Mouse (Mus musculus) hindbrain, embryonic 12.5 days (tissue): ENCODE results near the gene Myo1b. TPM values are rescaled to one million over a fixed set of nuclear protein-coding genes. Genes with fewer than 3 reads are reported as not detected.

ENCODE experiments used
- ATAC-seq: fragments of 200-750 bp; cut with Nextera tagmentation; 2 replicates; pipeline ENCODE4 v1.8.0; 2017; ENCODE audit warnings: moderate TSS enrichment; ENCODE audit not compliant: low FRiP score
- H3K27ac ChIP-seq: fragments of 300-500 bp; sonication (generic); 2 replicates; pipeline ENCODE4 v1.5.1; 2016; ENCODE audit warnings: mild to moderate bottlenecking
- H3K27me3 ChIP-seq: fragments of 300-500 bp; sonication (generic); 2 replicates; pipeline ENCODE4 v1.6.1; 2016; ENCODE audit warnings: mild to moderate bottlenecking
- H3K36me3 ChIP-seq: fragments of 300-500 bp; sonication (generic); 2 replicates; pipeline ENCODE4 v1.6.1; 2016; ENCODE audit warnings: mild to moderate bottlenecking
- H3K4me1 ChIP-seq: fragments of 300-500 bp; sonication (generic); 2 replicates; pipeline ENCODE4 v1.6.1; 2016
- H3K4me2 ChIP-seq: fragments of 300-500 bp; sonication (generic); replicated peaks from 2 replicates; pipeline ENCODE4 v1.6.1; 2016; ENCODE audit warnings: mild to moderate bottlenecking
- H3K4me3 ChIP-seq: fragments of 300-500 bp; sonication (generic); 2 replicates; pipeline ENCODE4 v1.5.1; 2016; ENCODE audit warnings: mild to moderate bottlenecking
- H3K9ac ChIP-seq: fragments of 300-500 bp; sonication (generic); 2 replicates; pipeline ENCODE4 v1.6.1; 2016; ENCODE audit warnings: mild to moderate bottlenecking, moderate library complexity
- H3K9me3 ChIP-seq: fragments of 300-500 bp; sonication (generic); replicated peaks from 2 replicates; pipeline ENCODE4 v1.6.1; 2016; ENCODE audit warnings: mild to moderate bottlenecking
- WGBS: fragments of 180-500 bp; shearing (Covaris S2); methylation state at CpG from one replicate; pipeline ENCODE4 v1.1.7; 2016; 5-methylcytosine and 5-hydroxymethylcytosine counted together
- polyA plus RNA-seq: library from polyadenylated mRNA; unstranded; fragments of >200 nt; fragmentation: Nextera tagmentation; extraction: Ambion mirVana; gene quantifications from 2 replicates; pipeline ENCODE4 v1.2.1, GENCODE M21; 2016

Gene Myo1b
- polyA plus RNA-seq, 1 experiment from 2014 or later, result 110 TPM

GRCm38 (mm10) chr1:51860837-51861236 lies 55.0 kb downstream of the Myo1b start:
- H3K27ac ChIP-seq, result no peak overlapping the region
- H3K4me3 ChIP-seq, result no peak overlapping the region
- H3K9ac ChIP-seq, result no peak overlapping the region
- WGBS, result 96% methylated on average over 10 of the region's 10 CpGs
- no peak overlapping the region for H3K4me2 ChIP-seq
- ATAC-seq, result no peak
- H3K4me1 ChIP-seq, result no peaks in the 10 kb centered on the region
- peaks cover 8% of the 10 kb centered on the region; the same call in 1 of the 2 replicates for H3K36me3 ChIP-seq
- H3K9me3 ChIP-seq, result no peaks in the 10 kb centered on the region
- H3K27me3 ChIP-seq, result no peaks in the 10 kb centered on the region

GRCm38 (mm10) chr1:51856946-51857345 lies 58.9 kb downstream of the Myo1b start:
- H3K27me3 ChIP-seq, result no peaks in the 10 kb centered on the region
- H3K27ac ChIP-seq, result no peak overlapping the region
- no peaks in the 10 kb centered on the region for H3K9me3 ChIP-seq
- H3K4me3 ChIP-seq, result no peak overlapping the region
- no peak overlapping the region for H3K9ac ChIP-seq
- ATAC-seq, result no peak
- 88% methylated on average over 4 of the region's 4 CpGs for WGBS
- no peaks in the 10 kb centered on the region for H3K4me1 ChIP-seq
- 0 out of 2 replicates have a peak, but pooled peaks cover 9% of the 10 kb centered on the region for H3K36me3 ChIP-seq
- H3K4me2 ChIP-seq, result no peak overlapping the region

- no peaks in the 10 kb centered on the region for H3K9me3 ChIP-seq
- no peak overlapping the region for H3K27ac ChIP-seq
- H3K4me3 ChIP-seq, result no peak overlapping the region
- 83% methylated on average over 11 of the region's 11 CpGs for WGBS
- H3K36me3 ChIP-seq, result 0 out of 2 replicates have a peak, but pooled peaks cover 9% of the 10 kb centered on the region
- no peaks in the 10 kb centered on the region for H3K4me1 ChIP-seq
- H3K9ac ChIP-seq, result no peak overlapping the region
- no peak for ATAC-seq
- H3K27me3 ChIP-seq, result no peaks in the 10 kb centered on the region
- H3K4me2 ChIP-seq, result no peak overlapping the region
Measured at GRCm38 (mm10) chr1:51856245-51856915, 59.5 kb downstream of the Myo1b start.

- no peaks in the 10 kb centered on the region for H3K27me3 ChIP-seq
- no peaks in the 10 kb centered on the region for H3K4me1 ChIP-seq
- 67% methylated on average over 10 of the region's 10 CpGs for WGBS
- ATAC-seq, result no peak
- no peak overlapping the region for H3K4me2 ChIP-seq
- no peak overlapping the region for H3K9ac ChIP-seq
- no peak overlapping the region for H3K27ac ChIP-seq
- H3K36me3 ChIP-seq, result 0 out of 2 replicates have a peak, but pooled peaks cover 9% of the 10 kb centered on the region
- no peaks in the 10 kb centered on the region for H3K9me3 ChIP-seq
- no peak overlapping the region for H3K4me3 ChIP-seq
Measured at GRCm38 (mm10) chr1:51855541-51856244, 60.2 kb downstream of the Myo1b start.

GRCm38 (mm10) chr1:51852314-51852713 lies 63.6 kb downstream of the Myo1b start:
- Histone ChIP-seq H3K4me1 (no peaks in the 10 kb centered on the region; the same call in 1 of the 2 replicates), H3K9ac (no peak overlapping the region), H3K4me2 (no peak overlapping the region), H3K36me3 (0 out of 2 replicates have a peak, but pooled peaks cover 4% of the 10 kb centered on the region), H3K27ac (no peak overlapping the region), H3K9me3 (no peaks in the 10 kb centered on the region), H3K27me3 (no peaks in the 10 kb centered on the region), H3K4me3 (no peak overlapping the region)
- no peak for ATAC-seq
- WGBS, result 76% methylated on average over 5 of the region's 5 CpGs

- WGBS, result 71% methylated on average over 8 of the region's 8 CpGs
- H3K9ac ChIP-seq, result no peak overlapping the region
- H3K9me3 ChIP-seq, result no peaks in the 10 kb centered on the region
- no peaks in the 10 kb centered on the region for H3K27me3 ChIP-seq
- no peak overlapping the region for H3K27ac ChIP-seq
- H3K4me1 ChIP-seq, result no peaks in the 10 kb centered on the region; the same call in 1 of the 2 replicates
- H3K4me2 ChIP-seq, result no peak overlapping the region
- ATAC-seq, result no peak
- no peak overlapping the region for H3K4me3 ChIP-seq
- 0 out of 2 replicates have a peak, but pooled peaks cover 4% of the 10 kb centered on the region for H3K36me3 ChIP-seq
Measured at GRCm38 (mm10) chr1:51849570-51850211, 66.2 kb downstream of the Myo1b start.

GRCm38 (mm10) chr1:51845264-51846036 lies 70.4 kb downstream of the Myo1b start:
- Histone ChIP-seq H3K9ac (no peak overlapping the region), H3K9me3 (no peaks in the 10 kb centered on the region), H3K4me2 (no peak overlapping the region), H3K27me3 (no peaks in the 10 kb centered on the region), H3K36me3 (no peaks in the 10 kb centered on the region), H3K27ac (no peak overlapping the region), H3K4me3 (no peak overlapping the region), H3K4me1 (no peaks in the 10 kb centered on the region; the same call in 1 of the 2 replicates)
- WGBS, result 80% methylated on average over 2 of the region's 2 CpGs
- no peak for ATAC-seq

GRCm38 (mm10) chr1:51837845-51838623 lies 77.8 kb downstream of the Myo1b start:
- Histone ChIP-seq H3K4me2 (no peak overlapping the region), H3K36me3 (peaks cover 6% of the 10 kb centered on the region; the same call in 1 of the 2 replicates), H3K4me1 (peaks cover 9% of the 10 kb centered on the region), H3K9ac (no peak overlapping the region), H3K9me3 (0 out of 2 replicates have a peak, but pooled peaks cover 3% of the 10 kb centered on the region), H3K27me3 (no peaks in the 10 kb centered on the region), H3K4me3 (no peak overlapping the region), H3K27ac (no peak overlapping the region)
- no peak for ATAC-seq
- 82% methylated on average over 11 of the region's 11 CpGs for WGBS

GRCm38 (mm10) chr1:51837311-51837710 lies 78.6 kb downstream of the Myo1b start:
- Histone ChIP-seq H3K27ac (no peak overlapping the region), H3K9me3 (0 out of 2 replicates have a peak, but pooled peaks cover 6% of the 10 kb centered on the region), H3K36me3 (peaks cover 11% of the 10 kb centered on the region; the same call in 1 of the 2 replicates), H3K4me2 (no peak overlapping the region), H3K9ac (no peak overlapping the region), H3K27me3 (no peaks in the 10 kb centered on the region), H3K4me1 (peaks cover 9% of the 10 kb centered on the region), H3K4me3 (no peak overlapping the region)
- ATAC-seq, result no peak
- WGBS, result 65% methylated on average over 4 of the region's 4 CpGs

- no peak for ATAC-seq
- Histone ChIP-seq H3K9ac (no peak overlapping the region), H3K27ac (no peak overlapping the region), H3K4me1 (peaks cover 9% of the 10 kb centered on the region), H3K27me3 (no peaks in the 10 kb centered on the region), H3K4me2 (no peak overlapping the region), H3K36me3 (peaks cover 11% of the 10 kb centered on the region; the same call in 1 of the 2 replicates), H3K4me3 (no peak overlapping the region), H3K9me3 (0 out of 2 replicates have a peak, but pooled peaks cover 6% of the 10 kb centered on the region)
- WGBS, result 61% methylated on average over 8 of the region's 8 CpGs
Measured at GRCm38 (mm10) chr1:51835795-51836194, 80.1 kb downstream of the Myo1b start.

GRCm38 (mm10) chr1:51834072-51834471 lies 81.8 kb downstream of the Myo1b start:
- H3K4me2 ChIP-seq, result no peak overlapping the region
- no peak overlapping the region for H3K9ac ChIP-seq
- H3K9me3 ChIP-seq, result 0 out of 2 replicates have a peak, but pooled peaks cover 6% of the 10 kb centered on the region
- WGBS, result 76% methylated on average over 3 of the region's 3 CpGs
- H3K27me3 ChIP-seq, result no peaks in the 10 kb centered on the region
- ATAC-seq, result no peak
- H3K36me3 ChIP-seq, result peaks cover 11% of the 10 kb centered on the region; the same call in 1 of the 2 replicates
- no peak overlapping the region for H3K4me3 ChIP-seq
- H3K27ac ChIP-seq, result no peak overlapping the region
- peaks cover 9% of the 10 kb centered on the region for H3K4me1 ChIP-seq
